Mouse (Mus musculus): ENCODE measurements at regions not wholly inside any gene's neighbourhood (a gene's known extent, or its start where the extent isn't known, plus 50 kb on each side); places are given as distances from the start of the nearest gene placed in this dataset.

DNA sequence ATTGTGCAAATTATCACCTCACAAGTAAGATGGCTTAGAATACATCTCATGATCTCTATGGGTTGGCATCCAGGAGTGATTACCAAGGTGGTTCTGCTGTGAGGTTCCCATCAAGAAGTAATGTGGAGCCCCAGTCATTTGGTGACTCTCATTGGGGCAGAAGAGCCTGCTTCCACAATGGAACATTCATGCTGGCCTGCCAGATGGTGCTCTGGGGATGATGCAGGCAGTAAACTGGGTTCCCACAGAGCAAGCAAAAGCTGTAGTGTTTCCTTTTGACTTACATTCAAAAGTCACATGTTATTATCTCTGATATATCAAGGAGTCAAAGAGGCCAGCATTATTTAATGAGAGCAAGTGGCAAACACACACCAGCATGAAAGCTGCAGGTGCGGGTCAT lies 360.4 kb downstream of the Pik3r1 start:
- 94% methylated on average over 1 of the region's 1 CpGs for whole genome bisulfite sequencing

DNA sequence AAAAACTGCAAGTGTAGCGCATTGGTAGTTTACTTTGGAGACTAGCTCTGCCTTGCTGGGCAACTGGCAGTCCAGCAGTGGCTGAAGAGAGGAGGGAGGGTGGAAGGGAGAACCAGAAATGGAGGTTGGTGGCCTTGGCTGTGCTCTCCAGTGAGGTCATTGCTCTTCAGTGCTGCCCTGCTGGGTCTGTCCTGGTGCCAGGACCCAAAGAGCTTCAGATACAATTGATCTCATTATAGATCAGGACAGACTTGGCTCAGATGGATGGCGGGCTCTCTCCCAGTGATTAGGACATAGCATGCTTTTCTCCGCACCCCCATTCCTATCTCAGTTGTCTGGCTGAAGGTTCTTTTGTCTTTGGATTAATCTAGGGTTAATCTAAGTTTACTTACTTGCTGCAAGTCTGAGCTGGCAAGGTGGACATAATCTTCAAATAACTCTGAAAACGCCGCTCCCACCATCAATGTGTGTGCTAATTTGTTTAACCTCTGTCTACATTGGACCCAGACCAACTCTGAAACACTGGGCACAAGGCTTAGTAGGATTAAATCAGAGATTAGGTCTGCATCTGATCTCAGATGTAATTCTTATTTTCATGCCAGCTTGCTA lies 394.3 kb downstream of the Pik3r1 start:
- Histone ChIP-seq H3K27me3 (no peaks in the 10 kb centered on the region), H3K4me3 (no peak overlapping the region), H3K9ac (no peak overlapping the region), H3K4me1 (no peaks in the 10 kb centered on the region), H3K4me2 (replicated peaks) (no peak overlapping the region), H3K9me3 (no peaks in the 10 kb centered on the region), H3K27ac (no peak overlapping the region), H3K36me3 (no peaks in the 10 kb centered on the region)
- WGBS = 89% methylated on average over 5 of the region's 5 CpGs
- ATAC-seq (ENCODE audit: low FRiP score, low read depth) = no peak

More for the DNA sequence above, 360.4 kb downstream of the Pik3r1 start:
- no peak overlapping the region for H3K4me3 ChIP-seq
- H3K36me3 ChIP-seq = no peaks in the 10 kb centered on the region
- H3K9ac ChIP-seq = no peak overlapping the region
- no peak for ATAC-seq (ENCODE audit: low FRiP score, low read depth)
- H3K4me1 ChIP-seq = no peaks in the 10 kb centered on the region
- no peak overlapping the region for H3K27ac ChIP-seq
- H3K27me3 ChIP-seq = no peaks in the 10 kb centered on the region
- no peaks in the 10 kb centered on the region for H3K9me3 ChIP-seq
- H3K4me2 ChIP-seq (replicated peaks) = no peak overlapping the region

- Histone ChIP-seq H3K4me1 (no peaks in the 10 kb centered on the region), H3K9ac (no peak overlapping the region), H3K27ac (no peak overlapping the region), H3K4me3 (no peak overlapping the region), H3K9me3 (no peaks in the 10 kb centered on the region), H3K4me2 (replicated peaks) (no peak overlapping the region), H3K36me3 (no peaks in the 10 kb centered on the region), H3K27me3 (no peaks in the 10 kb centered on the region)
- no peak for ATAC-seq (ENCODE audit: low FRiP score, low read depth)
- 76% methylated on average over 1 of the region's 1 CpGs for WGBS
These were observed 396.1 kb downstream of the Pik3r1 start for GRCm38 (mm10) chr13:101371906-101372305.

GRCm38 (mm10) chr13:101368170-101368569 lies 399.8 kb downstream of the Pik3r1 start:
- Histone ChIP-seq H3K36me3 (no peaks in the 10 kb centered on the region), H3K9ac (no peak overlapping the region), H3K4me1 (no peaks in the 10 kb centered on the region), H3K27ac (no peak overlapping the region), H3K4me3 (no peak overlapping the region), H3K27me3 (no peaks in the 10 kb centered on the region), H3K9me3 (no peaks in the 10 kb centered on the region), H3K4me2 (replicated peaks) (no peak overlapping the region)
- 67% methylated on average over 5 of the region's 5 CpGs for WGBS
- ATAC-seq (ENCODE audit: low FRiP score, low read depth) = no peak

GRCm38 (mm10) chr13:101355363-101355762 lies 412.7 kb downstream of the Pik3r1 start:
- Histone ChIP-seq H3K36me3 (no peaks in the 10 kb centered on the region), H3K9ac (no peak overlapping the region), H3K27ac (no peak overlapping the region), H3K27me3 (no peaks in the 10 kb centered on the region), H3K4me1 (no peaks in the 10 kb centered on the region), H3K4me3 (no peak overlapping the region), H3K4me2 (replicated peaks) (no peak overlapping the region), H3K9me3 (no peaks in the 10 kb centered on the region)
- ATAC-seq (ENCODE audit: low FRiP score, low read depth) = no peak
- 91% methylated on average over 3 of the region's 3 CpGs for WGBS

- no peaks in the 10 kb centered on the region for H3K36me3 ChIP-seq
- no peak for ATAC-seq (ENCODE audit: low FRiP score, low read depth)
- no peaks in the 10 kb centered on the region for H3K9me3 ChIP-seq
- no peaks in the 10 kb centered on the region for H3K4me1 ChIP-seq
- no peak overlapping the region for H3K27ac ChIP-seq
- H3K4me3 ChIP-seq = no peak overlapping the region
- no peak overlapping the region for H3K9ac ChIP-seq
- H3K4me2 ChIP-seq (replicated peaks) = no peak overlapping the region
- 87% methylated on average over 4 of the region's 4 CpGs for WGBS
- no peaks in the 10 kb centered on the region for H3K27me3 ChIP-seq
These were observed 416.9 kb downstream of the Pik3r1 start for GRCm38 (mm10) chr13:101351123-101351522.

- Histone ChIP-seq H3K36me3 (no peaks in the 10 kb centered on the region), H3K27ac (no peak overlapping the region), H3K9ac (no peak overlapping the region), H3K27me3 (no peaks in the 10 kb centered on the region), H3K9me3 (no peaks in the 10 kb centered on the region), H3K4me1 (no peaks in the 10 kb centered on the region), H3K4me3 (no peak overlapping the region), H3K4me2 (replicated peaks) (no peak overlapping the region)
- WGBS = 92% methylated on average over 2 of the region's 2 CpGs
- ATAC-seq (ENCODE audit: low FRiP score, low read depth) = no peak
These were observed 418.7 kb downstream of the Pik3r1 start for GRCm38 (mm10) chr13:101349354-101349753.

GRCm38 (mm10) chr13:101338280-101338872 lies 429.6 kb downstream of the Pik3r1 start:
- Histone ChIP-seq H3K9ac (no peak overlapping the region), H3K27me3 (no peaks in the 10 kb centered on the region), H3K9me3 (no peaks in the 10 kb centered on the region), H3K4me2 (replicated peaks) (no peak overlapping the region), H3K4me1 (peaks cover 5% of the 10 kb centered on the region), H3K36me3 (no peaks in the 10 kb centered on the region), H3K4me3 (no peak overlapping the region), H3K27ac (no peak overlapping the region)
- ATAC-seq (ENCODE audit: low FRiP score, low read depth) = peak; percentile 73
- WGBS = 61% methylated on average over 3 of the region's 3 CpGs

DNA sequence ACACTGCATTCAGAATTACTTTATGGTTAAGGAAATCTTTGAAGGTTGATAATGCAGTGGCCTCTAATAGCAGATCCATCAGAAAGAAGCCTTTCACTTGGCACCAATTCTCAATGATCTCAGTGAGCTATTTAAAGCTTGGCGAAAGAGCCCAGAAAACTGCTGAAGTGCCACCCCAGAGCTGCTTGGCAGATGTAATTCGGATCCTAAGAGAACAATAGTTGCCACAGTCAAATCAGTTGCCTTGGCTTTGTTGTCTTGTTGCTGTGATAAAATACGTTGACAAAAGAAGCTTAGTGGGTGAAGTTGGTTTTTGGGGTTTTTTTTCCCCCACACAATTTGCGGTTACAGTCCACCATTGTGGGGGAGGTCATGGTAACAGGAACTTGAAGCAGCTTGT lies 449.4 kb downstream of the Pik3r1 start:
- Histone ChIP-seq H3K9ac (no peak overlapping the region), H3K27ac (no peak overlapping the region), H3K9me3 (no peaks in the 10 kb centered on the region), H3K36me3 (no peaks in the 10 kb centered on the region), H3K4me1 (peaks cover 24% of the 10 kb centered on the region), H3K4me2 (replicated peaks) (no peak overlapping the region), H3K4me3 (no peak overlapping the region), H3K27me3 (no peaks in the 10 kb centered on the region)
- 76% methylated on average over 4 of the region's 4 CpGs for WGBS
- no peak for ATAC-seq (ENCODE audit: low FRiP score, low read depth)

- Histone ChIP-seq H3K36me3 (no peaks in the 10 kb centered on the region), H3K4me2 (replicated peaks) (no peak overlapping the region), H3K27ac (no peak overlapping the region), H3K9me3 (no peaks in the 10 kb centered on the region), H3K4me3 (no peak overlapping the region), H3K4me1 (peaks cover 38% of the 10 kb centered on the region), H3K27me3 (no peaks in the 10 kb centered on the region), H3K9ac (no peak overlapping the region)
- no peak for ATAC-seq (ENCODE audit: low FRiP score, low read depth)
- WGBS = 68% methylated on average over 4 of the region's 4 CpGs
These were observed 451.7 kb downstream of the Pik3r1 start for GRCm38 (mm10) chr13:101316336-101316735.

GRCm38 (mm10) chr13:101314040-101314439 lies 454.0 kb downstream of the Pik3r1 start:
- Histone ChIP-seq H3K27me3 (no peaks in the 10 kb centered on the region), H3K27ac (no peak overlapping the region), H3K4me3 (no peak overlapping the region), H3K36me3 (no peaks in the 10 kb centered on the region), H3K9me3 (no peaks in the 10 kb centered on the region), H3K9ac (no peak overlapping the region), H3K4me1 (peaks cover 44% of the 10 kb centered on the region), H3K4me2 (replicated peaks) (no peak overlapping the region)
- no peak for ATAC-seq (ENCODE audit: low FRiP score, low read depth)

DNA sequence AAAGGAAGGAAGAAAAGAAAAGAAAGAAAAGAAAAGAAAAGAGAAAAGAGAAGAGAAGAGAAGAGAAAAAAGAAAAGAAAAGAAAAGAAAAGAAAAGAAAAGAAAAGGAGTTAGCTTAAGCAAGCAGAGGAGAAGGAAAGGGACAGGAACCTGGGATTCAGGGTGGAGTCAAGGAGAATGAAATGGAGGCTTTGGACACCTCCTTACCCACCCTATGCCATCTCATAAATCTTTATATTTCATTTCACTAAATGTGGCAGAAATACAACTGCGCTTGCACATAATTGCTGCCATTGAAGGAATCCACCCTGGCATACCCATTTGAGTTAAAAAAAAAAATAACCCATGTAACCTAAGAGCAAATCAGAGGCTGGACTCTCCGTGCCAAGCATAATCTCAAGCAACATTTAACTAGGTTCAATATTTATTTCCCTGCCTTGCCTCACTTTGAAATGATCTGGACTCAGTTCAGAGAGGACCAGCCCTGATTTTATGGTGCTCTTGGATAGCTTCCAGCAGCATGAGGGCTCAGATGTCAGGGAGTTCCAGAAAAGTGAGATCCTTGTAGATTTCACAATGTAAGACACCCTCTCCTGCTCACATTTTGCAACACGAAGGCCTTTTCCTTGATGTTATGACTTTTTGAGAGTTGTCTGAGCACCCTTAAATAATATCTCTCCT lies 456.2 kb downstream of the Pik3r1 start:
- H3K4me3 ChIP-seq = no peak overlapping the region
- no peaks in the 10 kb centered on the region for H3K36me3 ChIP-seq
- no peaks in the 10 kb centered on the region for H3K9me3 ChIP-seq
- no peak overlapping the region for H3K4me2 ChIP-seq (replicated peaks)
- H3K4me1 ChIP-seq = peaks cover 41% of the 10 kb centered on the region
- 26% methylated on average over 3 of the region's 3 CpGs for WGBS
- H3K9ac ChIP-seq = no peak overlapping the region
- ATAC-seq (ENCODE audit: low FRiP score, low read depth) = peak; percentile 66; the same call in 1 of the 2 replicates
- no peaks in the 10 kb centered on the region for H3K27me3 ChIP-seq
- H3K27ac ChIP-seq = no peak overlapping the region
